Mouse (Mus musculus) embryonic fibroblast, embryonic 13.5 days (primary cell): ENCODE measurements around the gene Sae1. TPM values are rescaled to one million over a fixed set of nuclear protein-coding genes. Genes with fewer than 3 reads are reported as not detected.
"Not testable (repeated sequence)": the region's sequence is repeated elsewhere in the genome, so short reads cannot be mapped to it uniquely, and the experiment has no call there.

Experiments
- H3K27ac ChIP-seq: 2 replicates; pipeline ENCODE4 v1.5.1; 2012; ENCODE audit warnings: low read length, control low read depth, inconsistent platforms; ENCODE audit not compliant: insufficient read depth
- H3K4me1 ChIP-seq: 2 replicates; pipeline ENCODE4 v1.6.1; 2011; ENCODE audit warnings: low read length; ENCODE audit not compliant: control insufficient read depth, insufficient read depth
- H3K4me3 ChIP-seq: 2 replicates; pipeline ENCODE4 v1.5.1; 2011; ENCODE audit warnings: mild to moderate bottlenecking, control low read depth, low read length; ENCODE audit not compliant: insufficient read depth
- CTCF ChIP-seq: IDR thresholded peaks from 2 replicates; pipeline ENCODE4 v1.5.1; 2011; ENCODE audit warnings: mild to moderate bottlenecking, control low read depth, low read length, moderate library complexity, borderline replicate concordance; ENCODE audit not compliant: insufficient read depth
- POLR2A ChIP-seq: IDR thresholded peaks from 2 replicates; pipeline ENCODE4 v1.6.1; 2011; ENCODE audit warnings: low read depth, mild to moderate bottlenecking, control low read depth, low read length, moderate library complexity
- polyA plus RNA-seq: library from polyadenylated mRNA; stranded (reverse); fragments of >200 nt; gene quantifications from 2 replicates; pipeline ENCODE4 v1.2.4, GENCODE M21; 2011; ENCODE audit warnings: low read depth; ENCODE audit not compliant: missing spikeins, insufficient read length

Sae1 gene
- polyA plus RNA-seq, 1 experiment = 133 TPM

DNA sequence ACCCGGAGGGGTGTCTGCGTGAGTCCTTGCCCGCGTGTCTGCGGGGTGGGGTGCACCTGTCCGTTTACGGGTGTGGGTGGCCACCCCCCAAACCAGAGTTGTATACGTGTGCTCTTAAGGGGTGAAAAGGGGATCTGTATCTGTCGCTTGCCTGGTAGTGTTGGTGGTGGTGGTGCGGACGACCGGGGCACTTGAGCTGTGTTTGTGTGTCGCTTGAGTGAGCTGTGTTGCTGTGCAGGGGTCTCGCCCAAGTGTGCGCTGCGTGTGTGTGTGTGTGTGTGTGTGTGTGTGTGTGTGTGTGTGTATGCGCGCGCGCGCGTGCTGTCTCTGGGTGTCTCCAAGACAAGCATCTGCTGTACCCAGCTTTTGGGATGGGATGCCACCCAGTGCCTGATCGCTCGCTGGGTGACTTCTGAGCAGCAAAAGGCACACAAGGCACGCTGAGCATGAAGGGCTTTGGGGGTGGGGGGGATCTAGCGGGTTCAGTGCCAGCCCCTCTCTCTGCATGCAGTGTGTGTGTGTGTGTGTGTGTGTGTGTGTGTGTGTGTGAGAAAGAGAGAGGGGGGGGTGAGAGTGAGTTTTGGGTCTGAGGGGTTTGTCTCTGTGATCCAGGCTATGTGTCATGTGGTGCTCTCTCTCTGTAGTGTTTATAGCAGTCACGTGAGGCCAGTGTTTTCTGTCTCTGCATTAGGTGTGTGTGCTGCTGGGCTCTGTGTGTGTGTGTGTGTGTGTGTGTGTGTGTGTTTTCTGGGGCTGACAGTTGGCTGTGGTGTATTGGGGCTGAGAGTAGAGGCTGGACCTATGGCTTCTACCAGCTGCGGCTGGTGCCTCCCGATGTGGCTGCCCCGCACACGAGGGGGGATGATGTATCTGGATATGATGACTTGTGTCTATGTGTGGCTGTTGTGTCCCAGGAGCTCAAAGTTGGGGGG is 76.8 kb downstream of the Sae1 start:
- TF ChIP-seq POLR2A (peak; percentile 26), CTCF (no peak)
- Histone ChIP-seq H3K4me1 (peaks cover 13% of the 10 kb centered on the region), H3K27ac (peak overlapping the region; percentile 98)

DNA sequence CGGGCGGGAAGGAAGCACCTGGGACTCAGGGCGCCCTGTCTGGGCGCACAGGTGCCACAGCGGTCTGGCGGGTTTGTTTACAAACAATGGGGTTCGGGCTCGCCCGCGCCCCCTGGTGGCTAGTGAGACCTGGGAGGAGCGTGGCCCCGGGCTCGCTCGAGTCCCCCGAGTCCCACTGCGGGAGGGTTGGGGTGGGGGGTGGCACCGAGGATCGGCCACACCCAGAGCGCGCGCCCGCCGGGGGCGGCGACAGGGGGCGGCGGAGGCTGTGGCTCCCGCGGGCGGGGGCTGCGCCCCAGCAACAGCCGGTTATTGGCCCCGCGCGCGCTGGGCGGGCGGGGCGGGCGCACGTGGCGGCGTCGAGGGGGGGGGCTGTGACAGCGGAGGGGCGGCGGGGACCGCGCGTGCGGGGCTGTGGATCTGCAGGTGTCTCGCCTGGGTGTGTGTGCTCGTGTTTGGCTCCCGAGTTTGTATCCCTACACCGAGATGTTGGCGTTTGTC is 77.5 kb downstream of the Sae1 start:
- TF ChIP-seq POLR2A (no peak; the same call in 1 of the 2 replicates), CTCF (no peak)
- H3K4me1 ChIP-seq = peaks cover 13% of the 10 kb centered on the region
- H3K4me3 ChIP-seq = peak overlapping the region; percentile 74
- peak overlapping the region; percentile 98 for H3K27ac ChIP-seq

More for the DNA sequence above, 76.8 kb downstream of the Sae1 start:
- H3K4me3 ChIP-seq = peak overlapping the region; percentile 74

DNA sequence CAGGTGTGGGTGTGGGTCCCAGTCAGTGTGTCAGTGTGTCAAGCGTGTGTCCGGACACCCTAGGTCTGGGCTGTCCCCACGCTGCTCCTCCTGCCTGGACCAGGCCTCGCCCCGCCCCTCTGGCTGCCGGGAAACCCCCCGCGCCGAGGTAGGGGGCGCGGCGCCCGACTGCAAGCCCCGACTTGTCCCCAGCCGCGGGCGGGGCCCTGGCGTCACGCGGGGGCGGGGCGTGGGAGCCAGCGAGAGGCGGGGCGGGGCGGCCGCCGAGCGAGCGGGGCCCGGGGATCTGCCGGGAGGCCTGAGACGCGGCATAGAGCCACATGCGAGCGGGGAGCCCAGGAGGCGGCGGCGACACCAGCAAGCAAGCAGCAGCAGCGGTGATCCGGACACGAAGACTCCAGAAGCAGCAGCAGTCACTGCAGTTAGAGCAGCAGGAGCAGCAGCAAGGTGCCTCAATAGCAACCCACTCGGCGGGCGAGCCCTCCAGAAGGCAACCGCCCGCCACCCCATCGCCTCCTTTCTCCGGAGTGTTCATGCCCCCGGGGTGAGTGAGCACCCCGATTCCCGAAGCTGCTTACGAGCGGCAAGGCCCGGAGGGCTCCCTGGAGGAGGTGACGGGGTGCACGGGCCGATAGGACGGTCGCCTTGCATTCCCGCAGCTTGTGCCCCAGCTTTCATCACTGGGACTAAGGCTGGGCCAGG is 78.1 kb downstream of the Sae1 start:
- H3K27ac ChIP-seq = peak overlapping the region; percentile 91
- TF ChIP-seq CTCF = no peak
- TF ChIP-seq POLR2A = peak; percentile 46
- peaks cover 13% of the 10 kb centered on the region for H3K4me1 ChIP-seq
- peak overlapping the region; percentile 74 for H3K4me3 ChIP-seq

DNA sequence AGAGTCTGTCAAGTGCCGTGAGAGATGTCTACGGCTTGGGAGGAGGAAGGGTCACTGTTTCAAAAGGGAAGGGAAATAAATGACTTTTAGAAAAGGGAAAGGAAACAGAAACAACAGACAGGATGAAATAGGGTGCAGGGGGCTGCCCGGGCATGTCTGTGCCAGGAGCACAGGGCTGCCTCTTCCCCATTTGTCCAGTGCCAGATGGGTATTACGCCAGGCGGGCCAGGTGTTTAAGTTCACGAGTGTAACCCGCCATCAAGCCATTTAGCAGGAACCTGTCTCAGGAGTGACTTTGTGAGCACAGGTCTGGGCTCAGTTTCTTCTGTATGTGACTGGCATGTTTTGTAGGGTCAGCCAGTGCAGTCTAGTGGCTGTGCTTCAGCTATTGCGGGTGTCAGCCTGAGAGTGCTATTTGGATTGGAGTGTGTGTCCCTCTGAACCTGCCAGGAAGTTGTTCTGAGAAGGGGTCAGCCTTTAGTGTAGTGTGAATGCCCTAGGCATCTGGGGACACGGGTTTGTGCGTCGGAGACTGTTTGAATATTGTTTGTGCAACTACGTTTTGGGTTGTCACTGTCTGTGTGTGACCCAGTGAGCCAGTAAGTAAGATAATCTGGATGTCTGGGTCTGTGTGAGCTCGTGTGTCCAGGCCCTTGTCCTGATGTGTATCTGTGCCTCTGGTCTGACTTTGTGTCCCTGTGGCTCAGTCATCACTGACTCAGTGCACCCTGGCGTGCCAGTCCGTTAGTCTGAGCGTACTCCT is 78.9 kb downstream of the Sae1 start:
- H3K4me1 ChIP-seq = peaks cover 9% of the 10 kb centered on the region
- H3K4me3 ChIP-seq = no peak overlapping the region
- TF ChIP-seq POLR2A (0 out of 2 replicates have a peak, but pooled peaks have one; percentile 93), CTCF (no peak)
- H3K27ac ChIP-seq = peak overlapping the region; percentile 91

DNA sequence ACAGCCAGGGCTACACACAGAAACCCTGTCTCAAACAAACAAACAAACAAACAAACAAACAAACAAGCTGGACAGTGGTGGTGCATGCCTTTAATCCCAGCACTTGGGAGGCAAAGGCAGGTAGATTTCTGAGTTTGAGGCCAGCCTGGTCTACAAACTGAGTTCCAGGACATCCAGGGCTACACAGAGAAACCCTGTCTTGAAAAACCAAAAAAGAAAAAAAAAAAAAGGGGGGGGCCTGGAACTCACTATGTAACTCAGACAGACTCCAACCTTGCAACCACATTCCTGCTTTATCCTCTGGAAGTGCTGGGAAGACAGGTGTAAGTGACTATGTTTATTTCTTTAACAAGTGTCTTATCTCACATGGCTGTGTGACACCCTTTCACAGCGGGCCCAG is 79.5 kb downstream of the Sae1 start, which contains the start of gene Bbc3:
Bbc3 (plus strand) TSS at position 301 of the 400 bp plus-strand sequence.
- H3K4me3 ChIP-seq, H3K4me1 ChIP-seq: not testable (repeated sequence)
- H3K27ac ChIP-seq = peak within 1 kb of the TSS; percentile 91

DNA sequence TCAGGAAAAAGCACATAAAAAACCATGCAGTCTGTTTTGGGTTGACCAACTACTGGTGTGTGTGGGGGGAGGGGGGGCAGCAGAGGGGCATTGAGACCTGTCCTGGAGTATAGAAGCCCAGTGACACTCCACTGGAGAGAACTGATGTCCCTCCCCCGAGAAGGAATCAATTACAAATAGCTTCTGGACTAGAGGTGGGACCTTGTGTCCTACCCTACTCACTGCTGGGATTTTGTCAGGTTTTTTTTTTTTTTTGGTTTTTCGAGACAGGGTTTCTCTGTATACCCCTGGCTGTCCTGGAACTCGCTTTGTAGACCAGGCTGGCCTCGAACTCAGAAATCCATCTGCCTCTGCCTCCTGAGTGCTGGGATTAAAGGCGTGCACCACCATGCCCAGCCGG is 80.5 kb downstream of the Sae1 start:
- not testable (repeated sequence) for H3K4me1 ChIP-seq, H3K4me3 ChIP-seq, H3K27ac ChIP-seq

DNA sequence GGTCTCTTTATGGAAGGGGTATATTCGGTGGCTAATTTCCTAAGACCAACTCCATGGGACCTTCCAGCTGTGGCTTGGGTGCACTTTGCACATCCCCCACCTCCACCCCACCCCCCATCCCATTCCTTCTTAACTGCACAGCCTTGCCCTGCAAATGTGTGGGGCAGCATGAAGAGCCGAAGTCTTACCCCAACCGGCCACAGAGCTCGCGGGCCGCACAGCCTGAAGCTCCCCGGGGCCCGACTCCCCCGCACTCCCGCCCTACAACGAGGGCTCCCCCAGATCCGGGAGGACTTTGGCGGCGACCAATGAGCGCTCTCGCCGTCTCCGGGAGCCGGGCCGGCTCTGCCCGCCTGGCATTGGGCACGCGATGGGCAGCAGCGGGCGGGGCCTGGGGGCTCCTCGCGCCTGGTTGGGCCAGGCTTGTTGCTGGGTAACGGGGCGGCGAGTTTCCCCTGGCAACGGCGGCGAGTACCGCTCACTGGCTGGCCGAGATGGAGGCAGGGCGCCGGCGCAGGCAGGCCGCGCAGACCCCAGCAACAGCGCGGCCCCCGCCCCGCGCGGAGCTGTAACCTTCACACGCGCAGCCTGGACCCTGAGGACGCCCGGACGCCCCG is 88.1 kb downstream of the Sae1 start:
- H3K27ac ChIP-seq = peak overlapping the region; percentile 61
- H3K4me3 ChIP-seq = peak overlapping the region; percentile 58
- TF ChIP-seq CTCF (no peak), POLR2A (peak; percentile 68)
- H3K4me1 ChIP-seq = peaks cover 13% of the 10 kb centered on the region

DNA sequence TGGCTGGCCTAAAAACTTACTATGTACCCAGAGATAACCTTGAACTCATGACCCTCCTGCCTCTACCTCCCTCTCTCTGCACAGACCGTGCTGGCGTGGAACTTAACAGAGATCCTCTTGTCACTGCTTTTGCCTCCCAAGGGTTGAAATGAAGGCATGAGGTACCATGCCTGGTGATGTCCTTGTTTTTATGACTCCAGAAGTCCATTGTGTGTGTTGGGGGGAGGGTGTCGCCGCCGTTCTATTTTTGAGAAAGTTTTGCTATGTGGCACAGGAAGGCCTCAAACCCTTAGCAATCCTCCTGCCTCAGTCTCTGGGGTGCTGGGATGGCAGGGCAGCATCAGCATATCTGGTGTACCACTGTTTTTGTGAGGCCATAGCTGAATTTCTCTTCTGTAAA is 88.7 kb downstream of the Sae1 start:
- H3K4me1 ChIP-seq = peaks cover 13% of the 10 kb centered on the region
- peak overlapping the region; percentile 61 for H3K27ac ChIP-seq
- H3K4me3 ChIP-seq = peak overlapping the region; percentile 30
- TF ChIP-seq POLR2A = no peak
- no peak for TF ChIP-seq CTCF

DNA sequence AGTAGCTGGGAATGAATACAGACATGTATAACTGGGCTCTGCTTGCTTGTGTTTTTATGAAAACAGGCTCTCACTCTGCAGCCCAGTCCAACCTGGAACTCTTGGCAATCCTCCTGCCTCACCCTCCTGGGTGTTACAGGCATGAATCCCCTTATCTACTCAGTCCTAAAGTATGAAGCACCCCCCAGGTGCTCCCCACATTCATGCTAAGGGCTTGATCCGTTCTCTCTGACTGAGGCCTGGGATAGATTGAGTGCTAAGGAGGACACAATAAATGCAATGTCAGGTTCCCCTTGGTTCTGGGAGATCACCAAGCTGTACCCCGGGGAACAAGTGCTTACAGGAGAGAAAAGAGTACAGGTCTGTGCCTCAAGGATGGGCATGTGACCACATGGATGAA is 90.0 kb downstream of the Sae1 start:
- peaks cover 13% of the 10 kb centered on the region for H3K4me1 ChIP-seq
- H3K4me3 ChIP-seq = no peak overlapping the region
- 0 out of 2 replicates have a peak, but pooled peaks have one; percentile 7 for TF ChIP-seq POLR2A
- TF ChIP-seq CTCF = no peak
- H3K27ac ChIP-seq = peak overlapping the region; percentile 91
